Mouse (Mus musculus): Measurements from ENCODE around the gene Cpxm2. TPM values are rescaled to one million over a fixed set of nuclear protein-coding genes. Genes with fewer than 3 reads are reported as not detected.

The Cpxm2 gene
- polyA plus RNA-seq, 1 experiment from 2014 or later: 5.1 TPM

- H3K4me3 ChIP-seq (ENCODE audit: low read depth, low read length): no peak overlapping the region
- H3K36me3 ChIP-seq (replicated peaks; ENCODE audit: control insufficient read depth, insufficient read depth, low read depth, low read length): no peaks in the 10 kb centered on the region
- no peaks in the 10 kb centered on the region for H3K27me3 ChIP-seq (ENCODE audit: control insufficient read depth, insufficient read depth, low read length)
- ATAC-seq (replicated peaks; ENCODE audit: insufficient number of reproducible peaks, low FRiP score, low TSS enrichment, low read depth): no peak
- H3K4me1 ChIP-seq (ENCODE audit: control insufficient read depth, insufficient read depth, low read length): peaks cover 7% of the 10 kb centered on the region
- H3K4me2 ChIP-seq (ENCODE audit: low read depth, low read length): no peak overlapping the region
- no peak for DNase-seq (ENCODE audit: low spot score)
- no peaks in the 10 kb centered on the region; the same call in 1 of the 2 replicates for H3K9me3 ChIP-seq (replicated peaks; ENCODE audit: control insufficient read depth, low read length)
- H3K9ac ChIP-seq (replicated peaks; ENCODE audit: low read length): no peak overlapping the region
- no peak overlapping the region for H3K27ac ChIP-seq (replicated peaks; ENCODE audit: low read depth, low read length)
- 72% methylated on average over 5 of the region's 5 CpGs for WGBS
Observed at GRCm38 (mm10) chr7:132183892-132184404, 29.4 kb upstream of the Cpxm2 start.

GRCm38 (mm10) chr7:132181586-132182198 lies 27.2 kb upstream of the Cpxm2 start:
- DNase-seq (ENCODE audit: low spot score) (no peak), ATAC-seq (replicated peaks; ENCODE audit: insufficient number of reproducible peaks, low FRiP score, low TSS enrichment, low read depth) (no peak)
- no peak overlapping the region for H3K4me2 ChIP-seq (ENCODE audit: low read depth, low read length)
- no peak overlapping the region for H3K4me3 ChIP-seq (ENCODE audit: low read depth, low read length)
- 89% methylated on average over 4 of the region's 4 CpGs for WGBS
- H3K9ac ChIP-seq (replicated peaks; ENCODE audit: low read length): no peak overlapping the region
- no peaks in the 10 kb centered on the region; the same call in 1 of the 2 replicates for H3K9me3 ChIP-seq (replicated peaks; ENCODE audit: control insufficient read depth, low read length)
- H3K27ac ChIP-seq (replicated peaks; ENCODE audit: low read depth, low read length): no peak overlapping the region
- 0 out of 2 replicates have a peak, but pooled peaks cover under 1% of the 10 kb centered on the region for H3K4me1 ChIP-seq (ENCODE audit: control insufficient read depth, insufficient read depth, low read length)
- H3K27me3 ChIP-seq (ENCODE audit: control insufficient read depth, insufficient read depth, low read length): no peaks in the 10 kb centered on the region
- H3K36me3 ChIP-seq (replicated peaks; ENCODE audit: control insufficient read depth, insufficient read depth, low read depth, low read length): no peaks in the 10 kb centered on the region

GRCm38 (mm10) chr7:132181042-132181441 lies 26.5 kb upstream of the Cpxm2 start:
- Histone ChIP-seq H3K9me3 (replicated peaks; ENCODE audit: control insufficient read depth, low read length) (no peaks in the 10 kb centered on the region; the same call in 1 of the 2 replicates), H3K9ac (replicated peaks; ENCODE audit: low read length) (no peak overlapping the region), H3K4me3 (ENCODE audit: low read depth, low read length) (no peak overlapping the region), H3K4me1 (ENCODE audit: control insufficient read depth, insufficient read depth, low read length) (no peaks in the 10 kb centered on the region), H3K27me3 (ENCODE audit: control insufficient read depth, insufficient read depth, low read length) (no peaks in the 10 kb centered on the region), H3K27ac (replicated peaks; ENCODE audit: low read depth, low read length) (no peak overlapping the region), H3K4me2 (ENCODE audit: low read depth, low read length) (no peak overlapping the region), H3K36me3 (replicated peaks; ENCODE audit: control insufficient read depth, insufficient read depth, low read depth, low read length) (no peaks in the 10 kb centered on the region)
- no peak for DNase-seq (ENCODE audit: low spot score)
- ATAC-seq (replicated peaks; ENCODE audit: insufficient number of reproducible peaks, low FRiP score, low TSS enrichment, low read depth): no peak
- WGBS: 75% methylated on average over 3 of the region's 3 CpGs

- ATAC-seq (replicated peaks; ENCODE audit: insufficient number of reproducible peaks, low FRiP score, low TSS enrichment, low read depth) (no peak), DNase-seq (ENCODE audit: low spot score) (no peak)
- Histone ChIP-seq H3K4me1 (ENCODE audit: control insufficient read depth, insufficient read depth, low read length) (no peaks in the 10 kb centered on the region), H3K4me2 (ENCODE audit: low read depth, low read length) (no peak overlapping the region), H3K9ac (replicated peaks; ENCODE audit: low read length) (no peak overlapping the region), H3K27ac (replicated peaks; ENCODE audit: low read depth, low read length) (no peak overlapping the region), H3K9me3 (replicated peaks; ENCODE audit: control insufficient read depth, low read length) (no peaks in the 10 kb centered on the region; the same call in 1 of the 2 replicates), H3K36me3 (replicated peaks; ENCODE audit: control insufficient read depth, insufficient read depth, low read depth, low read length) (no peaks in the 10 kb centered on the region), H3K27me3 (ENCODE audit: control insufficient read depth, insufficient read depth, low read length) (no peaks in the 10 kb centered on the region), H3K4me3 (ENCODE audit: low read depth, low read length) (no peak overlapping the region)
- WGBS: 73% methylated on average over 1 of the region's 1 CpGs
Observed at GRCm38 (mm10) chr7:132179049-132179448, 24.5 kb upstream of the Cpxm2 start.

GRCm38 (mm10) chr7:132174787-132175186 lies 20.2 kb upstream of the Cpxm2 start:
- H3K4me3 ChIP-seq (ENCODE audit: low read depth, low read length): no peak overlapping the region
- WGBS: 89% methylated on average over 5 of the region's 5 CpGs

GRCm38 (mm10) chr7:132174296-132174695 lies 19.8 kb upstream of the Cpxm2 start:
- WGBS: 78% methylated on average over 2 of the region's 2 CpGs
- Histone ChIP-seq H3K4me1 (ENCODE audit: control insufficient read depth, insufficient read depth, low read length) (no peaks in the 10 kb centered on the region), H3K9me3 (replicated peaks; ENCODE audit: control insufficient read depth, low read length) (no peaks in the 10 kb centered on the region), H3K4me3 (ENCODE audit: low read depth, low read length) (no peak overlapping the region), H3K36me3 (replicated peaks; ENCODE audit: control insufficient read depth, insufficient read depth, low read depth, low read length) (no peaks in the 10 kb centered on the region), H3K9ac (replicated peaks; ENCODE audit: low read length) (no peak overlapping the region), H3K27me3 (ENCODE audit: control insufficient read depth, insufficient read depth, low read length) (no peaks in the 10 kb centered on the region), H3K4me2 (ENCODE audit: low read depth, low read length) (no peak overlapping the region), H3K27ac (replicated peaks; ENCODE audit: low read depth, low read length) (no peak overlapping the region)
- ATAC-seq (replicated peaks; ENCODE audit: insufficient number of reproducible peaks, low FRiP score, low TSS enrichment, low read depth) (no peak), DNase-seq (ENCODE audit: low spot score) (no peak)

More at GRCm38 (mm10) chr7:132174787-132175186, 20.2 kb upstream of the Cpxm2 start:
- ATAC-seq (replicated peaks; ENCODE audit: insufficient number of reproducible peaks, low FRiP score, low TSS enrichment, low read depth) (no peak), DNase-seq (ENCODE audit: low spot score) (no peak)
- Histone ChIP-seq H3K9ac (replicated peaks; ENCODE audit: low read length) (no peak overlapping the region), H3K27me3 (ENCODE audit: control insufficient read depth, insufficient read depth, low read length) (no peaks in the 10 kb centered on the region), H3K36me3 (replicated peaks; ENCODE audit: control insufficient read depth, insufficient read depth, low read depth, low read length) (no peaks in the 10 kb centered on the region), H3K4me1 (ENCODE audit: control insufficient read depth, insufficient read depth, low read length) (no peaks in the 10 kb centered on the region), H3K4me2 (ENCODE audit: low read depth, low read length) (no peak overlapping the region), H3K27ac (replicated peaks; ENCODE audit: low read depth, low read length) (no peak overlapping the region), H3K9me3 (replicated peaks; ENCODE audit: control insufficient read depth, low read length) (no peaks in the 10 kb centered on the region)

GRCm38 (mm10) chr7:132172220-132172619 lies 17.7 kb upstream of the Cpxm2 start:
- no peak overlapping the region for H3K27ac ChIP-seq (replicated peaks; ENCODE audit: low read depth, low read length)
- H3K36me3 ChIP-seq (replicated peaks; ENCODE audit: control insufficient read depth, insufficient read depth, low read depth, low read length): no peaks in the 10 kb centered on the region
- H3K9me3 ChIP-seq (replicated peaks; ENCODE audit: control insufficient read depth, low read length): no peaks in the 10 kb centered on the region
- H3K9ac ChIP-seq (replicated peaks; ENCODE audit: low read length): no peak overlapping the region
- ATAC-seq (replicated peaks; ENCODE audit: insufficient number of reproducible peaks, low FRiP score, low TSS enrichment, low read depth) (no peak), DNase-seq (ENCODE audit: low spot score) (no peak)
- 76% methylated on average over 5 of the region's 5 CpGs for WGBS
- H3K4me3 ChIP-seq (ENCODE audit: low read depth, low read length): no peak overlapping the region
- no peaks in the 10 kb centered on the region for H3K27me3 ChIP-seq (ENCODE audit: control insufficient read depth, insufficient read depth, low read length)
- H3K4me2 ChIP-seq (ENCODE audit: low read depth, low read length): no peak overlapping the region
- H3K4me1 ChIP-seq (ENCODE audit: control insufficient read depth, insufficient read depth, low read length): no peaks in the 10 kb centered on the region

- Histone ChIP-seq H3K27ac (replicated peaks; ENCODE audit: low read depth, low read length) (no peak overlapping the region), H3K9ac (replicated peaks; ENCODE audit: low read length) (no peak overlapping the region), H3K4me1 (ENCODE audit: control insufficient read depth, insufficient read depth, low read length) (no peaks in the 10 kb centered on the region), H3K4me2 (ENCODE audit: low read depth, low read length) (no peak overlapping the region), H3K36me3 (replicated peaks; ENCODE audit: control insufficient read depth, insufficient read depth, low read depth, low read length) (no peaks in the 10 kb centered on the region), H3K4me3 (ENCODE audit: low read depth, low read length) (no peak overlapping the region), H3K27me3 (ENCODE audit: control insufficient read depth, insufficient read depth, low read length) (no peaks in the 10 kb centered on the region), H3K9me3 (replicated peaks; ENCODE audit: control insufficient read depth, low read length) (no peaks in the 10 kb centered on the region)
- DNase-seq (ENCODE audit: low spot score): no peak
- WGBS: 83% methylated on average over 5 of the region's 5 CpGs
- no peak for ATAC-seq (replicated peaks; ENCODE audit: insufficient number of reproducible peaks, low FRiP score, low TSS enrichment, low read depth)
Observed at GRCm38 (mm10) chr7:132171716-132172115, 17.2 kb upstream of the Cpxm2 start.

All from embryonic facial prominence, embryonic 11.5 days (tissue).